Mouse (Mus musculus) MEL (cell line): ENCODE measurements at regions not wholly inside any gene's neighbourhood (a gene's known extent, or its start where the extent isn't known, plus 50 kb on each side); places are given as distances from the start of the nearest gene placed in this dataset.

Source experiments
- DNase-seq: peaks from one replicate; pipeline ENCODE4 v3.0.0; 2011; ENCODE audit warnings: low read depth, low spot score
- H3K27ac ChIP-seq: 2 replicates; pipeline ENCODE4 v1.5.1; 2012; ENCODE audit warnings: low read depth, mild to moderate bottlenecking, control low read depth, low read length, moderate library complexity; ENCODE audit not compliant: control insufficient read depth
- H3K27me3 ChIP-seq, 2 experiments: fragments of 150-350 bp in 1 of 2; sonication (generic) in 1 of 2; 2 replicates each; pipeline ENCODE4 v1.6.1; 2012; ENCODE audit warnings: low read length in 2 of 2, mild to moderate bottlenecking in 2 of 2, improper control_type of control experiment in 1 of 2, moderate library complexity in 1 of 2; ENCODE audit not compliant: insufficient read depth in 2 of 2, control insufficient read depth in 1 of 2
- H3K36me3 ChIP-seq, 2 experiments: 2 replicates each; pipeline ENCODE4 v1.6.1; 2012 to 2014; ENCODE audit warnings: low read length in 2 of 2, improper control_type of control experiment in 1 of 2, inconsistent platforms in 1 of 2, mild to moderate bottlenecking in 1 of 2; ENCODE audit not compliant: insufficient read depth in 2 of 2, control insufficient read depth in 1 of 2
- H3K4me1 ChIP-seq, 2 experiments: fragments of 150-350 bp in 1 of 2; sonication (generic) in 1 of 2; 2 replicates each; pipeline ENCODE4 v1.6.1; 2012; ENCODE audit warnings: low read length in 2 of 2, improper control_type of control experiment in 1 of 2, mild to moderate bottlenecking in 1 of 2; ENCODE audit not compliant: insufficient read depth in 2 of 2, control insufficient read depth in 1 of 2
- H3K4me3 ChIP-seq, 2 experiments: fragments of 150-350 bp in 1 of 2; sonication (generic) in 1 of 2; 2 replicates each; pipeline ENCODE4 v1.5.1; 2012; ENCODE audit warnings: low read depth in 2 of 2, low read length in 2 of 2, mild to moderate bottlenecking in 2 of 2, moderate library complexity in 2 of 2, control low read depth in 1 of 2, improper control_type of control experiment in 1 of 2; ENCODE audit not compliant: control insufficient read depth in 1 of 2, insufficient read depth in 1 of 2
- H3K79me2 ChIP-seq: 2 replicates; pipeline ENCODE4 v1.6.1; 2012; ENCODE audit warnings: mild to moderate bottlenecking, low read length, moderate library complexity; ENCODE audit not compliant: control insufficient read depth, poor library complexity, insufficient read depth
- H3K9ac ChIP-seq: 2 replicates; pipeline ENCODE4 v1.6.1; 2012; ENCODE audit warnings: low read depth, mild to moderate bottlenecking, control low read depth, low read length, moderate library complexity; ENCODE audit not compliant: control insufficient read depth, poor library complexity, severe bottlenecking
- H3K9me3 ChIP-seq: fragments of 150-350 bp; sonication (generic); replicated peaks from 2 replicates; pipeline ENCODE4 v1.6.1; 2012; ENCODE audit warnings: mild to moderate bottlenecking, low read length, improper control_type of control experiment, moderate library complexity; ENCODE audit not compliant: insufficient read depth
- CHD2 ChIP-seq: IDR thresholded peaks from 2 replicates; pipeline ENCODE4 v1.6.1; 2011; ENCODE audit warnings: low read length, improper control_type of control experiment
- E2F4 ChIP-seq: IDR thresholded peaks from 2 replicates; pipeline ENCODE4 v1.6.1; 2011; ENCODE audit warnings: low read depth, low read length, improper control_type of control experiment, borderline replicate concordance
- ELF1 ChIP-seq: IDR thresholded peaks from 2 replicates; pipeline ENCODE4 v1.6.1; 2014; ENCODE audit warnings: low read depth, mild to moderate bottlenecking, inconsistent platforms, low read length, improper control_type of control experiment, moderate library complexity
- ETS1 ChIP-seq: IDR thresholded peaks from 2 replicates; pipeline ENCODE4 v1.6.1; 2012; ENCODE audit warnings: low read depth, mild to moderate bottlenecking, inconsistent platforms, low read length, improper control_type of control experiment, moderate library complexity
- HCFC1 ChIP-seq: IDR thresholded peaks from 2 replicates; pipeline ENCODE4 v1.6.1; 2012; ENCODE audit warnings: low read depth, mild to moderate bottlenecking, inconsistent platforms, low read length, improper control_type of control experiment, moderate library complexity
- JUND ChIP-seq: IDR thresholded peaks from 2 replicates; pipeline ENCODE4 v1.6.1; 2011; ENCODE audit warnings: low read depth, mild to moderate bottlenecking, improper control_type of control experiment, low read length
- MEF2A ChIP-seq: IDR thresholded peaks from 2 replicates; pipeline ENCODE4 v1.6.1; 2014; ENCODE audit warnings: low read depth, mild to moderate bottlenecking, inconsistent platforms, low read length, improper control_type of control experiment; ENCODE audit not compliant: poor library complexity, insufficient replicate concordance, severe bottlenecking; ENCODE audit errors: extremely low read depth
- POLR2AphosphoS5 ChIP-seq: IDR thresholded peaks from 2 replicates; pipeline ENCODE4 v1.6.1; 2012; ENCODE audit warnings: low read depth, borderline replicate concordance, mild to moderate bottlenecking, inconsistent platforms, low read length, moderate library complexity, mixed read lengths
- RCOR1 ChIP-seq: IDR thresholded peaks from 2 replicates; pipeline ENCODE4 v1.6.1; 2012; ENCODE audit warnings: low read depth, mild to moderate bottlenecking, inconsistent platforms, low read length, improper control_type of control experiment
- SMC3 ChIP-seq: IDR thresholded peaks from 2 replicates; pipeline ENCODE4 v1.6.1; 2011; ENCODE audit warnings: low read depth, low read length, improper control_type of control experiment
- UBTF ChIP-seq: IDR thresholded peaks from 2 replicates; pipeline ENCODE4 v1.6.1; 2012; ENCODE audit warnings: low read depth, mild to moderate bottlenecking, inconsistent platforms, low read length, improper control_type of control experiment, moderate library complexity, borderline replicate concordance; ENCODE audit not compliant: insufficient read depth
- USF2 ChIP-seq, 2 experiments: IDR thresholded peaks; 2 replicates each; pipeline ENCODE4 v1.6.1; 2011 to 2012; ENCODE audit warnings: improper control_type of control experiment in 2 of 2, low read length in 2 of 2, borderline replicate concordance in 1 of 2, inconsistent platforms in 1 of 2, low read depth in 1 of 2, mild to moderate bottlenecking in 1 of 2; ENCODE audit not compliant: insufficient read depth in 1 of 2
- ZC3H11A ChIP-seq: IDR thresholded peaks from 2 replicates; pipeline ENCODE4 v1.6.1; 2012; ENCODE audit warnings: low read depth, mild to moderate bottlenecking, inconsistent platforms, low read length, improper control_type of control experiment
- ZKSCAN1 ChIP-seq: IDR thresholded peaks from 2 replicates; pipeline ENCODE4 v1.6.1; 2012; ENCODE audit warnings: low read depth, mild to moderate bottlenecking, inconsistent platforms, low read length, improper control_type of control experiment, moderate library complexity
- ZNF384 ChIP-seq: IDR thresholded peaks from 2 replicates; pipeline ENCODE4 v1.6.1; 2012; ENCODE audit warnings: low read depth, mild to moderate bottlenecking, inconsistent platforms, low read length, improper control_type of control experiment

DNA sequence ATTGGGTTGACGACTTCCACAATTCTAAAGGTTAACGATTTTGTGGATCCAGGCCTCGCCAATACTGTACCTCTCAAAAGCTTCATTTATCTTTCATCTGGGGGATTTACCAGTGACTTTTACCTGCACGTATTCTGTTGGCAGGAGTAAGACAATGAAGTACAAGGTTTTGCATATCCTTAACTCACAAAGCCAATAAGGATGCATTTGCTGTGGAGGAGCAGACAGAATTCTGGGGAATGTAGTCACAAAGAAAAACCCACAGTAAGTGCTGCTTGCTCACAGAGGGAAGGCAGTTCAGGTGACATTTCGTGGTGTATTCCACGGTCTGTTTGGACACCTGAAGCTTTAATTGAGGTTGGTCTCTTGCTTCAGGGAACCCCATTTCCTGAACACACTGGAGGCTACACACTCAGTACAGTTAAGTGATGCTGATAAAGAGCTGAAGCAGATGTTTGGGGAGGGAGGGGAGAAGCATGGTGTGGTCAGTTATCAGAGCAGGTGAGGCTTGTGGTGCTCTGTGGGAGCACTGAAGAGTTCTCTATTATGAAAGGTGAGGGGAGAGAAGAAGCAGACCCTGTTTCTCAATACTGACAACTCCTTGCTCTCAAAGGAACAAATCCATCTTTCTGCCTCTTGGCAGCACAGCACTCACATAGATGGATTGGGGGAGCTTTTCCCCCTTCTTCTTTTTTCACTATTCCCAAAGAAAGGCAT, 358.1 kb downstream of the Sorl1 start:
- Histone ChIP-seq H3K36me3 (no peaks in the 10 kb centered on the region), H3K4me3 (no peak overlapping the region), H3K9ac (no peak overlapping the region), H3K4me1 (no peaks in the 10 kb centered on the region), H3K79me2 (no peaks in the 10 kb centered on the region), H3K27ac (no peak overlapping the region), H3K27me3 (no peaks in the 10 kb centered on the region), H3K9me3 (no peaks in the 10 kb centered on the region)
- TF ChIP-seq HCFC1 (no peak), CHD2 (no peak), ZC3H11A (no peak), JUND (no peak), ELF1 (no peak), UBTF (no peak), USF2 (IDR thresholded peaks at IDR 0.05; ENCODE audit: borderline replicate concordance in 1 of 2, insufficient read depth in 1 of 2, low read depth in 1 of 2, low read length in 2 of 2) (no peak), RCOR1 (no peak)
- no peak for DNase-seq

DNA sequence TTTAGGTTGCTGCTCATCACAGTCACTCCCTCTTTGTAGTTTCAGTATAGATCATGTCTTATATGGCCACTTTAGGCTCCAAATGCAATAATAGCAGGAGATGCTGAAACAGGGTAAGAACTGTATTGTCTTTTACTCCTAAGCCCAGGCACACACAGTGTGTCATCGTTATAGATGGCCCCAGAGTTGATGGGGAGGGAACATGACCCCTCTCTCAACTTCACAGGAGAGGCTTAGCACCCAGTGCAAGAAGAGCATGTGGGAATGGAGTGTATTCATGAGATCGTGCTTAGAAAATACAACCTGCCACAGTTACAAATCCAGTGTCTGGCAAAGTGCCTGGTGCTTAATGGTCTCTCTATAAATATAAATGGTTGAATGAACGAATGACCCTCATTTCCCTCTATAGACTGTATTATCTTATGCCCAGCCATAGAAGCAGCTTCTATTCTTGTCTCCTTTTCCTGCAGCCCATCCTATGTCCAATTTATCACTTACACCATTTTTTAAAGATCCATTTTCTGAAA, 363.0 kb downstream of the Sorl1 start:
- no peaks in the 10 kb centered on the region for H3K27me3 ChIP-seq
- no peak overlapping the region for H3K4me3 ChIP-seq
- no peak overlapping the region for H3K27ac ChIP-seq
- H3K4me1 ChIP-seq, result no peaks in the 10 kb centered on the region
- no peak for TF ChIP-seq USF2 (IDR thresholded peaks at IDR 0.05; ENCODE audit: borderline replicate concordance in 1 of 2, insufficient read depth in 1 of 2, low read depth in 1 of 2, low read length in 2 of 2)
- TF ChIP-seq ZNF384, result no peak
- no peak for TF ChIP-seq POLR2AphosphoS5
- no peak for TF ChIP-seq MEF2A
- no peak for TF ChIP-seq SMC3
- TF ChIP-seq E2F4, result no peak
- TF ChIP-seq JUND, result no peak
- TF ChIP-seq ETS1, result no peak
- no peak for TF ChIP-seq ZKSCAN1
- TF ChIP-seq, all 39 proteins: peak for 0
- Histone ChIP-seq H3K79me2 (no peaks in the 10 kb centered on the region), H3K9ac (no peak overlapping the region), H3K9me3 (no peaks in the 10 kb centered on the region), H3K36me3 (no peaks in the 10 kb centered on the region)
- no peak for DNase-seq
